Mouse (Mus musculus): ENCODE data around the gene Marcks. TPM values are rescaled to one million over a fixed set of nuclear protein-coding genes. Genes with fewer than 3 reads are reported as not detected.

The Marcks gene
- total RNA-seq, 2 experiments from 2014 or later, result 12.9 to 26.6 TPM

- no peak overlapping the region for H3K27ac ChIP-seq
- H3K4me3 ChIP-seq, result no peak overlapping the region
- TF ChIP-seq CTCF (IDR thresholded peaks at IDR 0.05), result no peak
- intact Hi-C loops (cut with DNase I), result loop anchor here (10.0 kb wide), 1 partner anchor 662 kb away; no protein-coding TSS in a partner anchor
- no peak for DNase-seq
These were observed 6.0 kb downstream of the Marcks start for GRCm38 (mm10) chr10:37132671-37133070.

- H3K4me3 ChIP-seq, result no peak overlapping the region
- no peak for TF ChIP-seq CTCF (IDR thresholded peaks at IDR 0.05)
- intact Hi-C loops (cut with DNase I), result loop anchor here (10.0 kb wide), 1 partner anchor 665 kb away; no protein-coding TSS in a partner anchor
- no peak for DNase-seq
- no peak overlapping the region for H3K27ac ChIP-seq
These were observed 9.1 kb downstream of the Marcks start for GRCm38 (mm10) chr10:37129652-37130051.

- intact Hi-C loops (cut with DNase I), result no loop called here
- H3K27ac ChIP-seq, result no peak overlapping the region
- no peak overlapping the region for H3K4me3 ChIP-seq
- TF ChIP-seq CTCF (IDR thresholded peaks at IDR 0.05), result no peak
- no peak for DNase-seq
These were observed 23.4 kb downstream of the Marcks start for GRCm38 (mm10) chr10:37115329-37115728.

- Histone ChIP-seq H3K27ac (no peak overlapping the region), H3K4me3 (no peak overlapping the region)
- no peak for DNase-seq
- intact Hi-C loops (cut with DNase I), result no loop called here
- no peak for TF ChIP-seq CTCF (IDR thresholded peaks at IDR 0.05)
These were observed 25.9 kb downstream of the Marcks start for GRCm38 (mm10) chr10:37112812-37113211.

- H3K4me3 ChIP-seq, result no peak overlapping the region
- no peak for DNase-seq
- no peak for TF ChIP-seq CTCF (IDR thresholded peaks at IDR 0.05)
- intact Hi-C loops (cut with DNase I), result no loop called here
- H3K27ac ChIP-seq, result no peak overlapping the region
These were observed 26.4 kb downstream of the Marcks start for GRCm38 (mm10) chr10:37112362-37112761.

GRCm38 (mm10) chr10:37111432-37111831 lies 27.3 kb downstream of the Marcks start:
- DNase-seq, result no peak
- TF ChIP-seq CTCF (IDR thresholded peaks at IDR 0.05), result no peak
- H3K27ac ChIP-seq, result no peak overlapping the region
- no peak overlapping the region for H3K4me3 ChIP-seq
- intact Hi-C loops (cut with DNase I), result no loop called here

GRCm38 (mm10) chr10:37106871-37107627 lies 31.7 kb downstream of the Marcks start:
- Histone ChIP-seq H3K4me3 (no peak overlapping the region), H3K27ac (peak overlapping the region; percentile 82)
- intact Hi-C loops (cut with DNase I), result no loop called here
- no peak for DNase-seq
- TF ChIP-seq CTCF (IDR thresholded peaks at IDR 0.05), result no peak

GRCm38 (mm10) chr10:37106303-37106702 lies 32.4 kb downstream of the Marcks start:
- DNase-seq, result no peak
- peak overlapping the region; percentile 82 for H3K27ac ChIP-seq
- intact Hi-C loops (cut with DNase I), result no loop called here
- TF ChIP-seq CTCF (IDR thresholded peaks at IDR 0.05), result no peak
- H3K4me3 ChIP-seq, result no peak overlapping the region

GRCm38 (mm10) chr10:37102227-37103080 lies 36.3 kb downstream of the Marcks start:
- Histone ChIP-seq H3K27ac (no peak overlapping the region), H3K4me3 (no peak overlapping the region)
- intact Hi-C loops (cut with DNase I), result no loop called here
- DNase-seq, result no peak
- TF ChIP-seq CTCF (IDR thresholded peaks at IDR 0.05), result no peak

GRCm38 (mm10) chr10:37101733-37102132 lies 37.0 kb downstream of the Marcks start:
- Histone ChIP-seq H3K4me3 (no peak overlapping the region), H3K27ac (no peak overlapping the region)
- TF ChIP-seq CTCF (IDR thresholded peaks at IDR 0.05), result no peak
- intact Hi-C loops (cut with DNase I), result no loop called here
- no peak for DNase-seq

- no peak for TF ChIP-seq CTCF (IDR thresholded peaks at IDR 0.05)
- intact Hi-C loops (cut with DNase I), result no loop called here
- no peak for DNase-seq
- Histone ChIP-seq H3K27ac (no peak overlapping the region), H3K4me3 (no peak overlapping the region)
These were observed 42.2 kb downstream of the Marcks start for GRCm38 (mm10) chr10:37096529-37096928.

GRCm38 (mm10) chr10:37095803-37096202 lies 42.9 kb downstream of the Marcks start:
- H3K4me3 ChIP-seq, result no peak overlapping the region
- intact Hi-C loops (cut with DNase I), result no loop called here
- no peak overlapping the region for H3K27ac ChIP-seq
- TF ChIP-seq CTCF (IDR thresholded peaks at IDR 0.05), result no peak
- DNase-seq, result no peak

GRCm38 (mm10) chr10:37093306-37093705 lies 45.4 kb downstream of the Marcks start:
- Histone ChIP-seq H3K4me3 (no peak overlapping the region), H3K27ac (no peak overlapping the region)
- intact Hi-C loops (cut with DNase I), result no loop called here
- TF ChIP-seq CTCF (IDR thresholded peaks at IDR 0.05), result no peak
- no peak for DNase-seq
